Mouse (Mus musculus) olfactory bulb, adult 2 months (tissue): Measurements from ENCODE around the gene Gm12184. TPM values are rescaled to one million over a fixed set of nuclear protein-coding genes. Genes with fewer than 3 reads are reported as not detected.
"Not testable (repeated sequence)": the region's sequence is repeated elsewhere in the genome, so short reads cannot be mapped to it uniquely, and the experiment has no call there.

Experiments used
- H3K27ac ChIP-seq: fragments of 200-500 bp; 2 replicates; pipeline ENCODE4 v1.5.1; 2012; ENCODE audit warnings: low read depth, low read length; ENCODE audit not compliant: insufficient read depth
- H3K4me1 ChIP-seq: fragments of 200-500 bp; 2 replicates; pipeline ENCODE4 v1.6.1; 2012; ENCODE audit warnings: low read length; ENCODE audit not compliant: control insufficient read depth, insufficient read depth
- H3K4me3 ChIP-seq: fragments of 200-500 bp; 2 replicates; pipeline ENCODE4 v1.5.1; 2012; ENCODE audit warnings: mild to moderate bottlenecking, low read depth, low read length, moderate library complexity; ENCODE audit not compliant: insufficient read depth
- CTCF ChIP-seq: fragments of 200-500 bp; IDR thresholded peaks from 2 replicates; pipeline ENCODE4 v1.5.1; 2012; ENCODE audit warnings: low read depth, mild to moderate bottlenecking, low read length, moderate library complexity; ENCODE audit not compliant: insufficient read depth
- POLR2A ChIP-seq: fragments of 200-500 bp; IDR thresholded peaks from 2 replicates; pipeline ENCODE4 v1.6.1; 2012; ENCODE audit warnings: mild to moderate bottlenecking, low read depth, low read length, moderate library complexity; ENCODE audit not compliant: insufficient read depth
- WGBS: fragments of 180-500 bp; shearing (Covaris S2); methylation state at CpG from one replicate; pipeline ENCODE4 v1.1.7; 2018; 5-methylcytosine and 5-hydroxymethylcytosine counted together
- polyA plus RNA-seq: library from polyadenylated mRNA; stranded (reverse); fragments of >200 nt; gene quantifications from 2 replicates; pipeline ENCODE4 v1.2.4, GENCODE M21; 2012; ENCODE audit warnings: low replicate concordance; ENCODE audit not compliant: missing spikeins, insufficient read depth, insufficient read length

Gene Gm12184
- polyA plus RNA-seq, 1 experiment = not detected

DNA sequence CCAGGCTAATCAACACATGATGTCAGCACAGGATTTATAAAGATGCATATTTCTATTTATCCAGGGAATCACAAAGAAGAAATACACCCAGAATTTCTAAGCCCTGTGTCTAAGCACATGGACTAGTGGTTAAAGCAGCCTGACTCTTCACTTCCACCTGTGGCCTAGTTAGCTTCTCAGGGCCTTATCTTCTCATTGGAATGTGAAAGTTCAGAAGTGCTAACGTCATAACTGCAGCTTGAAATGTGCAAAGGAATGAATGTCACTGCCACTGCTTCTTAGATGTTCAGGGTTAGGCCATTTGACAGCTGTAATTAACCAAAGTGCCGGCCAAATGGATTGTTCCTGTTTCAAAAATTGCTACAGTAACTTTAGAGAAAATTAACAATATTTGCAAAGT, 3.8 kb upstream of the Gm12184 start:
- no peak overlapping the region for H3K27ac ChIP-seq
- 90% methylated on average over 2 of the region's 2 CpGs for WGBS
- no peak for TF ChIP-seq POLR2A
- peaks cover 3% of the 10 kb centered on the region for H3K4me1 ChIP-seq
- no peak overlapping the region for H3K4me3 ChIP-seq

DNA sequence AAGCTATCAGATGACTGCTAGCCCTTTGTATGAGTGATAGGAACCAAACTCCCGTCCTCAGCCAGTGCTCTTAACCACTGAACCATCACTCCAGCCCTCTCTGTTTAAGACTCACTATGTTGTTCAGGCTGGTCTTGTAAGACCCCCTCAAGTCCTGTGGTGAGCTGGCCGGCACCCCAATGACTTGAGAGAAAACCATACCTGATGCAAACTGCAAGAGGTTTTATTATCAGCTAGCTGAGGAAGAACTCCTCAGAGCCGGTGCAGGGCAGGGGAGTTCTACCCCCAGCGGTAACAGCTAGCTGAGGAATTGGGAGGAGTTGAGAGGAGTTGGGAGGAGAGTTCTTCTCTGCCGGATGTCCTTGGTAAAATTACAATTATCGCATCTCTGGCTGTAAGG, 1.5 kb upstream of the Gm12184 start:
- H3K4me1 ChIP-seq = peaks cover 14% of the 10 kb centered on the region
- no peak overlapping the region for H3K27ac ChIP-seq
- no peak overlapping the region for H3K4me3 ChIP-seq
- WGBS = 51% methylated on average over 6 of the region's 6 CpGs
- TF ChIP-seq POLR2A (no peak), CTCF (no peak)

DNA sequence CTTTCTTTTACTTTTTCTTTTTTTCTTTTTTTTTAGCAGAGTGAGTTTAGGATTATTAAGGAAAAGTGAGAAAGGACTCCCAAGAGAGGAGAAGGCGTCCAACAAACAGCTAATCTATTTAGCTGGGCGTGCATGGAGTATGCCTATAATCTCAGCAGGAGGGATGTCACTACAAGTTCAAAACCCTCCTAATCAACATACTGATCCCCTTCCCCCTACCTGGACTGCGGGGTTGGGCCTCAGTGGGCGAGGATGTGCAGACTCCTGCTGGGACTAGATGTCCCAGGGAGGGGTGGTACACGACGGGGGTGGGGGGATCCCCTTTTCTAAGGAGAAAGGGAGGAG, 269 bp upstream of the Gm12184 start:
- H3K27ac ChIP-seq = no peak overlapping the region
- peaks cover 14% of the 10 kb centered on the region for H3K4me1 ChIP-seq
- peak overlapping the region; percentile 41 for H3K4me3 ChIP-seq
- WGBS = 1% methylated on average over 6 of the region's 6 CpGs
- TF ChIP-seq CTCF (no peak), POLR2A (no peak)

DNA sequence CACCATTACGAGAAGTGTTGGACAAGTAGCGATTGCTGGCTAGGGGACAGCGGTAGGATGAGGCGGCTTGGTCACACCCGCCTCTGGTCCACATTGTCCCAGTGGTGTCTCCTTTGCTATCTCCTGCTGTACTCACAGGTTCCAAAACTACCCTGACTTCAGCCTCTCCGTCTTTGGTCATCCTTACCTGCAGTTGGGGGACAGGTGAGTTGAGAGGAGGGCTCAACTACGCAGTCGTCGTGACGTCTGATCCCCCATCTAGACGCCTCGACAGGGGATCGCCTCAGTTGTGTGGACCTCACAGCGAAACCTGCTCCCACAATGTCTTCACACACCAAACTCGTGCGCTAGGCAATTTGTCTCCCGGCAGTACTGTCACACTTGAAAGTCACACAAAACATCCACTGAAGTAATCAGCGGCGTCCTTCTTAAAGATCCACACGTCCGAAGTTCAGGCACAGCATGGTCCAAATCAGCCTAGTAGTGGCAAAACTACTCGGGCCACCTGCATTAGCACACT, 2.1 kb downstream of the Gm12184 start:
- no peak overlapping the region for H3K27ac ChIP-seq
- 14% methylated on average over 22 of the region's 22 CpGs for WGBS

DNA sequence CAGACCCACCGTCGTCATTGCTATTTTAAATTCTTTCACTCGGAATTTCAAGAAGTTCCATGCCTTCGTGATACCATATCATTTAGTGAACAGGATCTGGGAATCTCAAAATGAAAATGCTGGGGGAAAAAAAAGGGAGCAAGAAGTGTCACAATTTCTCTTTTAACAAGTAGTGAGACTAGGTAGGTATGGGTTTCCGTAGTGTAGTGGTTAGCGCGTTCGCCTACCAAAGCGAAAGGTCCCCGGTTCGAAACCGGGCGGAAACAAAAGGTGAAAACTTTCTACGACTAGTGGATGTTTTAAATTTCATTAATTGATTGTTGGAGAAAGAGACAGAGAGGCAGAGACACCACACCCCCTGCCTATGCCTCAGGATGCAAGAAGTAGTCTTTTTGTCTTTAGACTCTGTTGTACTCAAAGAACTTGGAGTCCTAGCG, 2.9 kb downstream of the Gm12184 start:
- H3K4me3 ChIP-seq = peak overlapping the region; percentile 4
- TF ChIP-seq POLR2A (no peak), CTCF (no peak)
- H3K27ac ChIP-seq = no peak overlapping the region
- 2% methylated on average over 15 of the region's 15 CpGs for WGBS
- H3K4me1 ChIP-seq = peaks cover 14% of the 10 kb centered on the region

More for the DNA sequence above, 2.1 kb downstream of the Gm12184 start:
- peaks cover 14% of the 10 kb centered on the region for H3K4me1 ChIP-seq
- H3K4me3 ChIP-seq = no peak overlapping the region
- TF ChIP-seq CTCF = no peak
- no peak for TF ChIP-seq POLR2A

DNA sequence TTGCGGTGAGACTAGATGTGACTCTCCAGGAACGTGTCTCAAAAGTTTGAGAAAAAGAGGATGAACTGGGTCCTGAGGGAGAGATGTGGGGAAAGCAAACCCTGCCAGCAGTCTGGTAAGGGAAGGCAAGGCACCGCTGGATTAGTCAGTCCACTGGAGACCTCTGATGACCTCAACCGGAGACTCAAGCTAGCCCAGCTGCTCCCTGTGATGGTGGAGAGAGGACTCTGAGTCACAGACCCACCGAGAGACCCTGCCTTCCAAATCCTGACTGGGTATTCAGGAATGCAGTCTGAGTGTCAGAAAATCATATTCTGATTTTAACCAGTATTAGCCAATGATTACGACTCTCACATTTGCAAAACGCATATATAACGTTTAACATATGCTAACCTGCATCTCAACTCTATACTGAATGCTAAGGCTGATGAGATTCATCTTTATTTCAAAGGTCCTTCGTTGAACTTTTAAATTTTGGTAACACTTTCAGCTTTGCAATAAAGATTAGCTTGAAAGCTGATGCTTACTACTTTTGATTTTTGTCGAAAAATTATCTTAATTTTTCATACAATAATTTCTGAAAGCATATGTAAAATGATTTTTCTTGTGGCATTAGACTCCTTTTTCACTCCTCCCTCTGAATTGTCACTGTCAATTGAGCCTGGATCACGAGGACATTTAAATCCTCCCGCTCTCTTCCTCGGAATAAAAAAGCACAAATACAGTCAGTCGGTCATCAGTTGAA, 3.5 kb downstream of the Gm12184 start:
- WGBS = 40% methylated on average over 14 of the region's 14 CpGs
- Histone ChIP-seq H3K4me1 (peaks cover 14% of the 10 kb centered on the region), H3K4me3 (no peak overlapping the region), H3K27ac (no peak overlapping the region)
- TF ChIP-seq POLR2A (no peak), CTCF (no peak)

DNA sequence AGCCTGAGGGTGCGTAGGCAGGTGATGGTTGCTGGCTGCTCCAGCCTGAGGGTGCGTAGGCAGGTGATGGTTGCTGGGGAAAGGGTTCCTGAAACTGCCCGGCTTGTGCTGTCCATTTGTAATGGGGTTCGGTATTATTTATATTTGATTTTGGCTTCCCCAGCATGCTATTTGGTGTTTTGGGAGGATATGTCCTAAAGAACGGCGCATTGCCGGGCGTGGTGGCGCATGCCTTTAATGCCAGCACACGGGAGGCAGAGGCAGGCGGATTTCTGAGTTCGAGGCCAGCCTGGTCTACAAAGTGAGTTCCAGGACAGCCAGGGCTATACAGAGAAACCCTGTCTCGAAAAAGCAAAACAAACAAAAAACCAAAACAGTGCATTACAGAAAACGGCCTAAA, 5.2 kb downstream of the Gm12184 start:
- H3K27ac ChIP-seq, H3K4me3 ChIP-seq: not testable (repeated sequence)
- 89% methylated on average over 14 of the region's 14 CpGs for WGBS
- peaks cover 13% of the 10 kb centered on the region for H3K4me1 ChIP-seq

DNA sequence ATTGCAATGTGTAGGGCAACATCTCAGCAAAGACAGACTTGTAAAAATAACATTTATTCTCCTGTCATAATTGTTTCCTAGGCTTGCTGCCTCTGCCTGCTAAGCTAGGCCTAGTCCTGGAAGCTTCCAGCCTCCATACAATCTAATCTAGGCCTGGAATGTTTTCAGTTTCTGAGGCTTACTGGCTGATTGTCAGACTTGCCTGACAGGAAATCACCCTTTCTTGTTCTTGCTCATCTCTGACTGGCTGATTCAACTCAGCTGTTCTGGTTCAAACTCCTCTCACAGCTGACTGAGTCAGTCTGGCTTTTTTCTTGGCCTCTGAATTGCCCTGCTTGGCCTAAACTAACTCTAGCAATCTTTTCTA, 6.2 kb downstream of the Gm12184 start:
- H3K27ac ChIP-seq = no peak overlapping the region
- no peak overlapping the region for H3K4me3 ChIP-seq
- TF ChIP-seq POLR2A = no peak
- TF ChIP-seq CTCF = no peak

DNA sequence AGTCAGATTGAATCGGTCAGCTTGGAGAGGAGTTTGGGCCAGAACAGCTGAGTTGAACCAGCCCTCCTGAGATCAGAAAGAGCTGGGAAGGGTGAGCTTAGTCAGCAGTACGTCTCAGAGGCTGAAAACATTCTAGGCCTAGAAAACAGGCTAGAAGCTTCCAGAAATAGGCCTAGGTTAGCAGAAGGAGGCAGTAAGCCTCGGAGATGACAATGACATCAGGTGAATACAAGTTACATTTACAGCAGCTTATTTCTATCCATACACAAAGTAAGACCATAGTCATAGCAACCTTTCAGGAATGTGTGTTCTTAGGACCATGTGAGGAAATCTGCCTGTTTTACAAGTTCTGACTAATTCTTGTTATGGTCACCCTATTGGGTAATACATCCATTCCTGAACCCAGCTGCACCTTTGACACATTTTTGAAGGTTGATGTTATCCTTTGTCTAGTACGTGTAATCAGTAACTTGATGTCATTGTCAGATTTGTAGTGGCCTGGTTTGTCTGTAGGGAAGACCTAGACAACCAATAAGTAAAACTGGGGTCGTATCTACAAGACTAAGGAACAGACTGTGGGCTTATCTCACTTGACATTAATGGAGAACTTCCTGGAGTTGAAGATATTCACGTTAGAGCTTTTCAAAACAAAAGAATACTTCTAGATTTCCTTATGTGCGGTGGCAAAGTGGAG, 6.7 kb downstream of the Gm12184 start:
- Histone ChIP-seq H3K27ac (no peak overlapping the region), H3K4me1 (peaks cover 21% of the 10 kb centered on the region), H3K4me3 (no peak overlapping the region)
- TF ChIP-seq POLR2A = no peak
- TF ChIP-seq CTCF = no peak
- WGBS = 86% methylated on average over 7 of the region's 7 CpGs

More for the DNA sequence above, 6.2 kb downstream of the Gm12184 start:
- H3K4me1 ChIP-seq = peaks cover 21% of the 10 kb centered on the region
